Mouse (Mus musculus): ENCODE measurements at regions not wholly inside any gene's neighbourhood (a gene's known extent, or its start where the extent isn't known, plus 50 kb on each side); places are given as distances from the start of the nearest gene placed in this dataset.

GRCm38 (mm10) chrX:99593872-99594487 is 122.9 kb upstream of the Pja1 start:
- CTCF ChIA-PET, result no interaction called here

- CTCF ChIA-PET, result no interaction called here
Measured at GRCm38 (mm10) chrX:99592980-99593379, 121.9 kb upstream of the Pja1 start.

GRCm38 (mm10) chrX:99587284-99587683 is 116.2 kb upstream of the Pja1 start:
- CTCF ChIA-PET, result no interaction called here

- CTCF ChIA-PET, result no interaction called here
Measured at GRCm38 (mm10) chrX:99586282-99586681, 115.2 kb upstream of the Pja1 start.

- CTCF ChIA-PET, result no interaction called here
Measured at GRCm38 (mm10) chrX:99585703-99586102, 114.6 kb upstream of the Pja1 start.

GRCm38 (mm10) chrX:99582611-99583010 is 111.5 kb upstream of the Pja1 start:
- CTCF ChIA-PET, result no interaction called here

- CTCF ChIA-PET, result no interaction called here
Measured at GRCm38 (mm10) chrX:99581632-99582466, 110.8 kb upstream of the Pja1 start.

- CTCF ChIA-PET, result no interaction called here
Measured at GRCm38 (mm10) chrX:99579206-99579605, 108.1 kb upstream of the Pja1 start.

GRCm38 (mm10) chrX:99578796-99579195 is 107.7 kb upstream of the Pja1 start:
- CTCF ChIA-PET, result no interaction called here

GRCm38 (mm10) chrX:99575105-99575504 is 104.0 kb upstream of the Pja1 start:
- CTCF ChIA-PET, result no interaction called here

- CTCF ChIA-PET, result no interaction called here
Measured at GRCm38 (mm10) chrX:99574441-99575103, 103.5 kb upstream of the Pja1 start.

GRCm38 (mm10) chrX:99570161-99570560 is 99.1 kb upstream of the Pja1 start:
- CTCF ChIA-PET, result no interaction called here

GRCm38 (mm10) chrX:99568244-99568643 is 97.2 kb upstream of the Pja1 start:
- CTCF ChIA-PET, result interaction anchor here (0.5 kb wide), 1 partner anchor 790 kb away, joined by 4 read pairs; no protein-coding TSS in a partner anchor

GRCm38 (mm10) chrX:99567367-99568164 is 96.5 kb upstream of the Pja1 start:
- CTCF ChIA-PET, result interaction anchor here (0.5 kb wide), 1 partner anchor 790 kb away, joined by 4 read pairs; no protein-coding TSS in a partner anchor

- CTCF ChIA-PET, result no interaction called here
Measured at GRCm38 (mm10) chrX:99561995-99562394, 90.9 kb upstream of the Pja1 start.

- CTCF ChIA-PET, result no interaction called here
Measured at GRCm38 (mm10) chrX:99560699-99561098, 89.6 kb upstream of the Pja1 start.

- CTCF ChIA-PET, result no interaction called here
Measured at GRCm38 (mm10) chrX:99556876-99557354, 85.8 kb upstream of the Pja1 start.

GRCm38 (mm10) chrX:99555976-99556781 is 85.1 kb upstream of the Pja1 start:
- CTCF ChIA-PET, result interaction anchor here (0.7 kb wide), 1 partner anchor 102 kb away, joined by 5 read pairs; no protein-coding TSS in a partner anchor

- CTCF ChIA-PET, result no interaction called here
Measured at GRCm38 (mm10) chrX:99552778-99553177, 81.7 kb upstream of the Pja1 start.

GRCm38 (mm10) chrX:99550057-99550760 is 79.1 kb upstream of the Pja1 start:
- CTCF ChIA-PET, result no interaction called here
